Mouse (Mus musculus) adrenal gland, postnatal 36 days (tissue): Measurements from ENCODE around the gene Ermn. TPM values are rescaled to one million over a fixed set of nuclear protein-coding genes. Genes with fewer than 3 reads are reported as not detected.

Experiments used
- DNase-seq, 2 experiments: peaks; one replicate each; pipeline ENCODE4 v3.0.0; 2021; ENCODE audit warnings: mixed read lengths in 1 of 2
- long read RNA-seq, 2 experiments: library from polyadenylated mRNA; stranded (forward); transcript quantifications; one replicate each; pipeline ENCODE4 v2.0.0; 2021; ENCODE audit warnings: borderline sequencing depth in 2 of 2
- total RNA-seq, 2 experiments: library from RNA; stranded (reverse); gene quantifications; 2 replicates each; pipeline ENCODE4 v1.2.3; 2021

Ermn gene
- not detected for total RNA-seq
- long read RNA-seq, experiment 1, result 0 reads
- long read RNA-seq, experiment 2, result 0 reads

DNA sequence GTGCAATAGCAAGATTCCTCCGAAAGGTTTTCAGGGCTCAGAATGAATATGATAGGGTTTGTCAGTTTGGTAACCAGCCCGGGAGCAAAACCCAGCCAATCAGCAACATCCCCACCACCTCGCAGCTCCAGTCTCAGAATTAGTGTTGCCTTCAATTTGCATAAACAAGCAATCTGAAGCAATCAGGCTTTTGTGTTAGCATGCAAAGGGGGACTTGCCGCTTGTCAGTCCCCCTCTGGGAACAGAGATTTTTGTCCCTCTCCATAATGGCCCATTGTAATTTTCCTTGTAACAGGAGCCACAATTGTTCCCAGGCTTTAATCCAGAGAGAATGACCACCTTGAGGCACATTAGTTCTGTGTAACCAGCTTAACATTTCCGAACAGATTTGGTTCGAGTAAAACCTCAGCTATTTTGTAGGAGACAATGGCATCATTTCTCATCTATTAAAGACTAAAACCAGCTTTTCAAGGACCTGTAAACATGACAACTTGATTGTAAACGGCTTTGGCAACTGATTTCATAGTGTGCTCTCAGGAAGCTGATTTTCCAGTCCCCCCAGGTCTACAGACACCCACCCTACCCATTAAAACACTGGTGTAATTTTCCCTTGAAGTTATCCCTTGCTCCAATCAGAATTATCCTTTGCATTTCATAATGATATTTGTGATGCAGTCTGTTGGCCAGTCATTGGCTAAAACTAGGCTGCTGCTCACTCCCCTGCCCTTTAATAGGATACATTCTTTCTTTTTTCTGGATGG, at the start of gene Ermn:
Ermn (minus strand) TSS at position 44 of the 761 bp plus-strand sequence.
- no peak for DNase-seq

DNA sequence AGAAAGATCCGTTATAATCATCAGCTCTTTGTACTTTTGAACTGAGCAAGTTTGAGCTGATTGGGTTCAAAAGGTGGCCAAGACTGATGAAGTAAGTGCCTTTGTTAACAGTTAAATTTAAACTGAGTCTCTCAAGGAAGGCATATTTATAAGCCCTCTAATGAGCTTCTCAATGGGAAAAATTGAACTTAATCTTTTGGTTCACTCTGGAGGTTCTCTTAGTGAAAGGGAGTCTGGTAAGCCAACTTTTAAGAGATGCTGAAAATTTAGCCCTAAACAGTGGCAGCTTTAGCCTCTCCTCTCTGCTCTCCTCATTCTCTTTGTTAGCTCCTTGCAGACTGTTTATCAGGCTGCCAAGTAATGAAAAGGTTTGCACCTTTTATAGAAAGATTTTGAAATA, 42.2 kb upstream of the Ermn start:
- no peak for DNase-seq

DNA sequence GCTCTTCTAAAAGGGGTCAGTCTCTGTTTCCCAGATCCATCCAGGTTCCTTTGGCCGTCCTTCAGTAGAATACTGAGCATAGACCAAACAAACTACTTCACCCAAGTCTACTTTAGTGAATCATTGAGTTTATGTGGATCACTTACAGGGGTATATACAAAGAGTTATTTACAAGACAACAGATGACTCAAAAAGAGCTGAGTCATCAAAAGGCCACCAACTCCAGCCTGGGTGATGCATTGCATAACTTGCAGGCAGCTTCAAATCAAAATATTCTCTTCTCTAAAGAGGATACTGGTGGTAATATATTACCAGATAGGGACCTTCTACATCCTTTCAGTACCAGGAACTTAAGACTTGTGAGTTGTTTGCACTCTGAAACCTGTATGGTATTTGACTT, 33.8 kb upstream of the Ermn start:
- no peak for DNase-seq

DNA sequence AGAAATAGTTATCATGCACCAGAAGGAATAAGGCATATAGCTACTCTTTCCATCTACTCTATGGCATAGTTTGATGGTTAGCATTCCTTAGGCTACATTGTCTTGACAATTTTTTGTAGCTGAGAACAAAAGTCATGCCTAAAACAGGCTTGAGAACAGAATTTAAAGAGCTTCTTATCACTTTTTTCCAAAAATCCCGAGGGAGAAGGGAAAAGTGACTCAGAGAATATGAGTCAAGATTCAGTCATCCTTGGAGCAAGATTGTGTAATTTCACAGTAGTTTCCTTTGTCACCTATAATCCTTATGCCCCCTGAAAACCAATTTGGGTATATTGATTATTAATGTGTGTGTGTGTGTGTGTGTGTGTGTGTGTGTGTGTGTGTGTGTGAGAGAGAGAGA, 27.2 kb upstream of the Ermn start:
- DNase-seq, result no peak

DNA sequence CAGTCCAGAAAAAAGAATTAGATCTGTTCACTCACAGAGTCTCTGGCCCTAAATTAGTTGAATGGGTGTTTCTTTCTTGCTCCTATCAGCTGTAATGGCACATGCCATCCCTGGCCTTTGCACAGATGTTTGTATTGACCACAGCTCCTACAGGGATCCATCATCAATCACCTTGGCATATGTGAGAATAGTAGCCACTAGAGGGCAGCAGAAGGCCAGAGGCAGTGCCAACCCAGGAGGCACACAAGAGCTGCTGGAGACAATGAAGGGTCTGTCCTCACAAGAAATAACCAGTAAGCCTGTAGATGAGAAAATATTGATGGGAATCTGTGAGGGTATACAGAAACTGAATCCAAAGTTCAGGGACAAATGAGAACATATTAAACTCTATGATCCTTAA, 2.7 kb upstream of the Ermn start:
- DNase-seq, result peak; percentile 61 to 72

DNA sequence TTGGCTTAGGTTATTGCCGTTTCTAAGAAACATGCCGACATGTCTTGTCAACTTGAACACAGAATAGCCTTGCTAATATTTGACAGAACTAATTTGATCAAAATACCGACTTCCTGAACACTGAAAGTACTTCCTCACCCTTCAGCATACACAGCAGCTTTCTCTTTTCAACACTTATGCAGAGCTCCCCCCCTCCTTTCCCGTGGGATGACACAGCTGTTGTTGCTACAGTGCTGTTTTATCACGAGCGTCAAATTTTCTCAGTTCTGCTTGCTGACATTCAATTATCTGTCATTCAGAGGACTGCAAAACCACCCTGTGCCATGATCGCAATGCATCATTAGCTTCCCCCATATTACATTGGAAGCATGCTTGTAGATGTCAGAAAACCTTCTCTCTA, 10.8 kb downstream of the Ermn start:
- DNase-seq, result no peak

DNA sequence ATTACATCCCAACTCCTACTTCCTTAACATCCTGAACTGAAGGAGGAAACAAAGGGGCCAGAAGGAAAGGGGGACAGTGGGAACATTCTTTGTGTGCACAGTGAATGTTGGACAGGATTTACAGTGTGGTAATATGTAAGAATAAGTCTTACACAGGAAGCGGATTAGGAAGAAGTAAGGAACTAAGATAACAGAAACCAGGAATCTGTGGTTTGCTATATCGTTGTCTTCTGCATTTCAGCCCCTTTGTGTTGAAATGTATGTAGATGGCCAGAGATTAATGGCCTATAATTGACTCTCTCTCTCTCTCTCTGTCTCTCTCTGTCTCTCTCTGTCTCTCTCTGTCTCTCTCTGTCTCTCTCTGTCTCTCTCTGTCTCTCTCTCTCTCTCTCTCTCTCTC, 15.7 kb downstream of the Ermn start:
- DNase-seq, result no peak

DNA sequence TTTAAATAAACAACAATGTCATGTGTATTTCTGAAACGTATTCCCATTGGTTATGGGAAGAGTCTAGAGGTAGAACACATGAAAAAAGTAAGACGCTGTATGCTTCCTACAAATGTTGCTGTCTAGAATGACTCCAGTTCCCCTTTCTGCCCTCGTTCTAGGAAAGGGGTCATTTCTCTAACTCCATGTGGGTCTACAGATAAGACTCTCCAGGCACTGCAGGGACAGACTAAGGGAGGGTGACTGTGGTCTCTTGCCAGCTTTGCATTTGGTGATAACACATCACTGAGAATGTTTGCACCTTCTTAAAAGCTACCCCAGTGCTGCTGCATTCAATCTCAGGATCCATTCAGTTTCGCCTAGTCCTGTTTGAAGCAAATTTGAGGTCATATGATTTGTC, 17.0 kb downstream of the Ermn start:
- DNase-seq, result no peak

DNA sequence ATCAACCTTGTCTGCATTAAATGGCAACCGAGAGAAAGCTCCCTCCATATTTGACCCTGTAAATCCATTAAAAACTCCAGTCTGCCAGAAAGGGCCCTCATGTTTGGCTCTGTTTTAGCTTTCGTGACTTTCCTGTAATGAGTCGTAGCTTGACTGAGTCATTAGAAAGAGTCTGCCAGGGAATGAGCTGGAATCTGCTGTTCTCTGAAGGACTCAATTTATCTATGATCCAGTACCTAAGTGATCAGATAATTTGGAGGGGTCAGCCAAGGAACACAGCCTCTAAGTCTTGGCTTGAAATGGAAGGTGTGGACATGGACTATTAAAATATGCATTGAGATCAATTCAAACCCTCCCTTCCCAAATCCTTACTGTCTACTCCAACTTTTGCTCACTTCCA, 21.2 kb downstream of the Ermn start:
- peak; percentile 21 to 30 for DNase-seq

DNA sequence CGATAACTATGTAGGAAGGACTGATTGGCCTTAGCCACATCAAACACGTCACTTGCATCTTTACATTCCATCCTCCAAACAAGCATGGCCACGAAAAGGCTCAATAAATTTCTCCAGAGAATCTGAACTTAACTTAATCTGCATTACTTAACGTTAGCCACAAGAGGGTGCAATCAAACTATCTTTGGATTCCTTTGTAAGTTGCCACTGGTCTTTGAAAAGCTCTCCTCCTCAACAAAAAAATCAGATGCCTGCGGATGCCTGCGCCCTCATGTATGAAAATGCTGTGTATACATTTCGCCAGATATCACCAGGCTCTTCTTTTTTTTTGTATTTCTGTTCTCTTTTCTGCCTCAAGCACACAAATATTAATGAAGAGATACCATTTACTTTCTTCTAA, 23.3 kb downstream of the Ermn start:
- peak in 1 of 2 experiments; percentile 4 for DNase-seq

DNA sequence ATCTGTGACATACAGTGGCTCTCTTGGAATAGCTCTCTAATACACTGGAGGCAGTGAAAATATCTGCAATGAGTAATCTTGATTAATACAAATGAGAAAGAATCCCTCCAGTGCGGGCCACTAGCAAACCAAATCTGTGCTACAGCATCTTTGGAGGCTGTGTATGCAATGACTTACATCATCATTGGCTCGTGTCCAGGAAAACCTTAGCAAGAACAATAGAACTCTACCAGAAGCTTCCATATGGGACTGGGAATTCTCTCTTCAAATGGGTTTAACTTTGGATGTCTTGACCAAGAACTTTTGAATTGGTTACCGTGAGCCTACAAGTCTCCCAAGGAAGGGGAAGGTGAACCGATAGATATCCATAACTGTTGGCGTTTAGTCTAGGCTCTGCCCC, 25.9 kb downstream of the Ermn start:
- DNase-seq, result no peak

DNA sequence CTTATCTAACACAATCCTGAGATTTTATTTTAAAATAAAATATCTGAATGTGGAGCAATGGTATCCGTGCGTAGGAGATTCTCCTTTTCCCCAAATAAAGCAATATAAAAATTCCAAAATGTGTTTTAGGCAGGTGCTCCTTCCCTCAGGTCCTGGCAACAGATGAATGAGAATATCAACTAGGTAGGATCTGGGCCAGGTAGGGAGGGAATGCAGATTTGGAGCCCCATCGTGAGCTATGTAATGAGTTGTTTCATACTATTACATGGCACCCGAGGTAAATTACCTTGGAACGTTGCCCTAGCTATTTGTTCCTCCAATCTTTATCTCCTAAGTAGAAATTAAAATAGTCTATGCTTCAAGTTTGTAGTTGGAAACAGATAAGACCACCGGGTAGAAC, 29.1 kb downstream of the Ermn start:
- DNase-seq, result no peak

DNA sequence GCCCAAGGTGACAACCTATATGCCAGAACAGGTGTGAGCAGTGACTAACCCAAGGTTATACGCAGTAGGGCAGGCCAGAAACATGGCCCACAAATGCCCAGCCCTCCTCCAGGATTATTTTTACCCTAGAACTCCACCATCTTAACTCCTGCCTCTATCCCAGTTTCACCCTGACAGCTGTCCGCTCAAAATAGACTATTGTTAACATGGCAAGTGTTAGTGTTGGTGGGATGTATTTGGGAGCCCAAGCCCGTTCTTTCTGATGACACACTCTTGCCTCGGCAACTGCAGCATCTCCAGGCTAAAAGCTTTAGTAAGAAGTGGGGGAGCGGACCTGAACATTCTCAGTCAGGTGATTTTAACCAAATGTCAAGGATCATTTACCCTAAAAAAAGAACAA, 45.6 kb downstream of the Ermn start:
- DNase-seq, result no peak

DNA sequence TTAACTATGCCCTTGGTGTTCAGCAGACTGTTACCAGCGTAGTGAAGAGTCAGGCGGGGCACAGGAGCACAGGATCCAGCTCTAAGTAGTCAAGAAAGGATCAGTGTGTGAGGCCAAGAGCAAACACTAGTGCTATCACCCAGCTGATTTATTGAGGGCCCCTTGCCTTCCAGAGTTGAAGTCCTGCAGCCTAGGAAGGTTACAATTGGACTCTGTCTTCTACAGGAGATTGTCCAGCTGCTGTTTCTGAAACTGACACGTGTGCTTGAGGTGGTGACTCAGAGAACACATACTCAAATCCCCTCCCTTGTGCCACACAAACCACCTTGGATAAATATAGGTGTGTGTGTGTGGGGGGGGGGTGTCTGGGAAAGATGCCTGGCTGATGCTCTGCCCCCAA, 51.2 kb downstream of the Ermn start:
- DNase-seq, result no peak

DNA sequence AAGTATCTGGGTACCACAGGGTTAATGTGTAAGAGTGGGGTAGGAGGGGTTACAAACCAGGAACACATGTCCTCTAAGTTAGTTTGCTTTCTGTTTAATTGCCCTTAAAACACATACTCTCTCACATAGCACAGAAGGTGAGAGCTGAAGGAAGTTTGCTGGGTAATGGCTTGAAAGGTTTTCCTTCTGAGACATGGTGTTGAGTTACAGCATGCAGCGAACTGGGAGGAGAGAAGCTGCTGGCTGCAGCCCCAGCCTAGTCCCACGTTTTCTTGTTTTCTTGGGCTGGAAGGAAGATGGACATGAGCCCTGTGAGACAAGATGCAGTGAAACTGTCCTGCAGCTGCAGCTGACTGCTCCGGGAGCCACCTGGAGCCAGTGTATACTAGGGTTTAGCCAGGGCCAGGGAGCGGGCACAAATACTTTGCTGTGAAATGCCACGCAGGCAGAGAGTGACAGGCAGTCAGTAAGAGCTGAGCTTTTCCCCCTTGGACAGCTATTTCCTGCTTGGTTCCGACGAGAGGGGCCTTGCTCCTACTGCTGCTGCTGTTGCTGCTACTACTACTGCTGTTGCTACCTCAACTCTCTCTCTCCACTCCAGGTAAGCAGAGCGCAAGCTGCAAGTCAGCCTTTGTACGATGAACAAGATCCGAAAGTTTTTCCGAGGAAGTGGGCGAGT, 54.8 kb downstream of the Ermn start, which contains the start of gene Galnt5:
Galnt5 (plus strand) TSS at position 133 of the 679 bp plus-strand sequence.
- no peak for DNase-seq

Other genes starting within 250 kb of the Ermn start
- gene Galnt5, start 55.0 kb downstream of the Ermn start, total RNA-seq, result under 1 TPM in 1 of 2 experiments, not detected in 1; 0.10 TPM
- 10 to 100 TPM; 16.2 to 19.6 TPM for gene Cytip, start 142.7 kb upstream of the Ermn start, total RNA-seq